Mouse (Mus musculus) CH12.LX (cell line): Measurements from ENCODE around the gene Ltb.
A peak's percentile ranks its signal among the peaks of the same experiment; 100 is the strongest.

Source experiments
- BHLHE40 ChIP-seq: IDR thresholded peaks from 2 replicates; pipeline ENCODE4 v1.6.1; 2011; ENCODE audit warnings: mild to moderate bottlenecking, low read depth, low read length, improper control_type of control experiment
- CTCF ChIP-seq, 2 experiments: IDR thresholded peaks in 1 of 2; conservative IDR thresholded peaks in 1 of 2; 2 replicates each; pipeline ENCODE4 v1.5.1; 2011 to 2012; ENCODE audit warnings: low read depth in 2 of 2, low read length in 2 of 2, improper control_type of control experiment in 1 of 2, inconsistent platforms in 1 of 2, mild to moderate bottlenecking in 1 of 2, moderate library complexity in 1 of 2
- E2F4 ChIP-seq: IDR thresholded peaks from 2 replicates; pipeline ENCODE4 v1.6.1; 2011; ENCODE audit warnings: low read depth, low read length, improper control_type of control experiment; ENCODE audit not compliant: insufficient replicate concordance
- ELF1 ChIP-seq: IDR thresholded peaks from 2 replicates; pipeline ENCODE4 v1.6.1; 2014; ENCODE audit warnings: low read depth, mild to moderate bottlenecking, inconsistent platforms, low read length, improper control_type of control experiment
- EP300 ChIP-seq: IDR thresholded peaks from 2 replicates; pipeline ENCODE4 v1.6.1; 2011; ENCODE audit warnings: low read length, improper control_type of control experiment
- KAT2A ChIP-seq: IDR thresholded peaks from 2 replicates; pipeline ENCODE4 v1.6.1; 2012; ENCODE audit warnings: low read length, improper control_type of control experiment, inconsistent platforms; ENCODE audit not compliant: insufficient replicate concordance
- MAX ChIP-seq: IDR thresholded peaks from 2 replicates; pipeline ENCODE4 v1.6.1; 2011; ENCODE audit warnings: low read length, improper control_type of control experiment
- MXI1 ChIP-seq: IDR thresholded peaks from 2 replicates; pipeline ENCODE4 v1.6.1; 2011; ENCODE audit warnings: mild to moderate bottlenecking, low read depth, low read length, improper control_type of control experiment
- NRF1 ChIP-seq: IDR thresholded peaks from 2 replicates; pipeline ENCODE4 v1.6.1; 2014; ENCODE audit warnings: low read depth, mild to moderate bottlenecking, inconsistent platforms, low read length, improper control_type of control experiment, moderate library complexity
- POLR2A ChIP-seq: IDR thresholded peaks from 2 replicates; pipeline ENCODE4 v1.6.1; 2011; ENCODE audit warnings: low read depth, mild to moderate bottlenecking, improper control_type of control experiment, low read length
- TCF12 ChIP-seq: IDR thresholded peaks from 2 replicates; pipeline ENCODE4 v1.6.1; 2014; ENCODE audit warnings: low read depth, mild to moderate bottlenecking, inconsistent platforms, low read length, improper control_type of control experiment
- ZC3H11A ChIP-seq: IDR thresholded peaks from 2 replicates; pipeline ENCODE4 v1.6.1; 2012; ENCODE audit warnings: low read depth, mild to moderate bottlenecking, inconsistent platforms, low read length, improper control_type of control experiment
- ZMIZ1 ChIP-seq: IDR thresholded peaks from 2 replicates; pipeline ENCODE4 v1.6.1; 2012; ENCODE audit warnings: low read depth, mild to moderate bottlenecking, inconsistent platforms, low read length, improper control_type of control experiment

GRCm38 (mm10) chr17:35219601-35220041 is 25.4 kb downstream of the Ltb start:
- no peak for TF ChIP-seq CTCF (conservative IDR thresholded peaks at IDR 0.05 in 1 of 2, IDR thresholded peaks at IDR 0.05 in 1 of 2; ENCODE audit: low read depth in 2 of 2, low read length in 2 of 2)
- no peak for TF ChIP-seq MXI1
- 0 out of 2 replicates have a peak, but pooled peaks have one; percentile 10 for TF ChIP-seq MAX
- TF ChIP-seq E2F4 = no peak
- no peak for TF ChIP-seq ZC3H11A
- TF ChIP-seq POLR2A = peak; percentile 3; the same call in 1 of the 2 replicates
- TF ChIP-seq NRF1 = no peak
- TF ChIP-seq TCF12 = peak; percentile 44; the same call in 1 of the 2 replicates
- TF ChIP-seq BHLHE40 = peak; percentile 26; the same call in 1 of the 2 replicates
- no peak for TF ChIP-seq ZMIZ1
- TF ChIP-seq ELF1 = no peak
- TF ChIP-seq KAT2A = no peak
- TF ChIP-seq EP300 = no peak
